Mouse (Mus musculus): ENCODE results near the gene Ipo4.

DNA sequence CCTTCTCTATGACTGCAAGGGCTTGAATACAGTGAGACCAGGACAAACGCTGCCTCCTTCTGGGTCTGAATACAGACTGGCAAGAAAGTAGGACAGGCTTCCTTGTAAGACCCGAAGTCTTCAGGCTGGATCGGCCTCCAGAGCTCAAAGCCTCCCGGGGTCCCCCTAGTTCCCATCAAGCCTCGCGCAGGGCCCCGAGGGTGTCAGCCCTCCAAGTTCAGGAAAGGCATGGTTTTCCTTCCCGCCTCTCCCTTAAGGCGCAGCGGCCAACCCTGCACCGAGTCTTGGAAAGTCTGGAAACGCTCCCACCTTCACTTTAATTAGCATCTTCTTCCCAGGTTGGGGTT lies 35.7 kb upstream of the Ipo4 start:
- TF ChIP-seq TAL1 (conservative IDR thresholded peaks at IDR 0.05; ENCODE audit: low read depth, low read length) (no peak), CTCF (IDR thresholded peaks at IDR 0.05; ENCODE audit: low read depth, low read length) (no peak)

Data from G1E (cell line).